Mouse (Mus musculus): ENCODE measurements at regions not wholly inside any gene's neighbourhood (a gene's known extent, or its start where the extent isn't known, plus 50 kb on each side); places are given as distances from the start of the nearest gene placed in this dataset.

DNA sequence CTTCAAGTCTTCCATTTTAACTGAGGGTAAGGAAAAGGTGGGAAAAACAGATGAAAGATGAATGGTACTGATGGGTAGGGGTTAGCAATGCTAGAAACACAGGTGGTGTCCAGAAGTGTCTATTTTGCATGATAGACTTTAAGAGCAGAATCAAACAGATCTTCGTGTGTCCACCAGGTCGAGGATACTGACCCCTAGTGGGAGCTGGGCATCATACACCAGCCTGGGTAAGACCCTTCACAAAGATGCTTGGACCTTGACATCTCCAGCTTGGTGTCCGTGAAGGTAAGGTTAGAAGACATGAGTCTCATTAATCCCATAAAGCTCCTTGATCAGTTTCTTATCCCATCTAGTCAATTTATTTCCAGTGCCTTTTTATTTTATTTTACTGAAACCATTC is 132.9 kb upstream of the Fstl4 start:
- peak; percentile 22; the same call in 1 of the 2 replicates for TF ChIP-seq CTCF (IDR thresholded peaks at IDR 0.05; ENCODE audit: extremely low read depth, insufficient read length, insufficient replicate concordance, low read depth, low read length)
- no peak for TF ChIP-seq POLR2A (IDR thresholded peaks at IDR 0.05; ENCODE audit: low read depth, low read length)

All from small intestine, adult 2 months (tissue).